Mouse (Mus musculus) erythroblast, embryonic 14.5 days (primary cell): ENCODE data around the gene Serpinf1.

Experiments
- GATA1 ChIP-seq: IDR thresholded peaks from 2 replicates; pipeline ENCODE4 v1.6.1; 2012; ENCODE audit warnings: low read length, inconsistent platforms, mixed read lengths
- TAL1 ChIP-seq: IDR thresholded peaks from 3 replicates; pipeline ENCODE4 v1.6.1; 2012; ENCODE audit warnings: low read length, inconsistent platforms, mixed read lengths

DNA sequence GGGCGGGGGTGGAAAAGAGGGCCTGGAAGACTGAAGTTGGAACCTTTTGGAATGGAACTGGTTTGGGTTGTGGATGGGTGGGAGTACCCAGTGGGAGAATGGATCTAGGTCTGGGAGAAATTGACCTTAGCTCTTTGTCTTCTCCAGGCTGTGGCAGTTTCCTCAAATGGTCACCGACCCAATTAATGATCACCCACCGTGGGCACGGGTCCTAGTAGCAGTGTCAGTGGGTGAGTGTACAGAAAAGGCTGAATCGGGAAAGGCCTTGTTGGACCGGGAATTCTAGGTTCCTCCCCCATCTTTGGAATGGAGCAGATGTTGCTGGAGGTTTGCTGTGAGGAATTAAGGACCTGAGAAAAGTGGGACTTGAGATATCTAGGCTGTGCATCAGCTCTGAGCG lies 45.9 kb upstream of the Serpinf1 start:
- no peak; the same call in 1 of the 2 replicates for TF ChIP-seq GATA1
- TF ChIP-seq TAL1, result no peak
